Mouse (Mus musculus) adrenal gland (tissue): Measurements from ENCODE around the gene Greb1.

Experiments used
- intact Hi-C: fragments of 180-260 bp; cut with DNase I; formaldehyde crosslinking; loops from one replicate; pipeline ENCODE4 v1.15.1; 2025

The Greb1 gene

DNA sequence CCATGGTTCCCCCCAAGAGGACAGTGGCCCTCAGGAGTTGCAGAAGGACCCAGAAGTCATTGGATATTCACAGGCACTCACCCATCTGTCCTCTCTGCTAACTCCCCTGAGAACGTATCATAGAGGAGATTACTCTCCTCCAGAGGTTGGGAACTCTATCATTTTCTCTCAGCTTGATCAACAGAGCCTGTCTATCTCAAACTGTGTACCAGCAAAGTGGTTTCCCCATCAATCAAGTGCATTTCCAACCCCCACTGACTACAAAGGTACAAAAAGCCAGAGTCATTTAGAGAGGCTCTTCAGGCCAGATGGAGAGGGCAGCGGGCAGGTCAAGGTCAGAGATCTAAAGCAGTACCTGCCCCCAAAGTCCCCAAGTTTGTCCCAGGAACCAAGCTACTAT lies 32.0 kb downstream of the Greb1 start:
- intact Hi-C loops = no loop called here

DNA sequence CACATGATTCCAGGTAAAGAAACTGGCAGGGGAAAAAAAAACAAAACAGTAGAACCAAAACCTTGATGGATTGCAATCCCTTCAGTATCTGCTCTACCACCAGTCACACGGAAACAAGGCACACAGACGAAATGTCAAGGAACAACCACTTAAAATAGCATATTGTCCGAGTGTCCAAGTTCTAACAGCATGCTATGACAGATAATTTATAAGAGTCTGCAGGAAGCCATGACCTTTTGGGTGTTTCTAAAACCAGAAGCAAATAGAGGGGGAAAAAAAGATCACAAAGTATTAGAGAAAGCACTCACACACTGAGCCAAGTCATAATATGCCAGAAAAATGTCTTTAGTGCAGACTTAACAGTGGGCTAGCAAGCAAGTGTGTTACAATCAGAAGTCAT lies 32.4 kb downstream of the Greb1 start:
- intact Hi-C loops = no loop called here

DNA sequence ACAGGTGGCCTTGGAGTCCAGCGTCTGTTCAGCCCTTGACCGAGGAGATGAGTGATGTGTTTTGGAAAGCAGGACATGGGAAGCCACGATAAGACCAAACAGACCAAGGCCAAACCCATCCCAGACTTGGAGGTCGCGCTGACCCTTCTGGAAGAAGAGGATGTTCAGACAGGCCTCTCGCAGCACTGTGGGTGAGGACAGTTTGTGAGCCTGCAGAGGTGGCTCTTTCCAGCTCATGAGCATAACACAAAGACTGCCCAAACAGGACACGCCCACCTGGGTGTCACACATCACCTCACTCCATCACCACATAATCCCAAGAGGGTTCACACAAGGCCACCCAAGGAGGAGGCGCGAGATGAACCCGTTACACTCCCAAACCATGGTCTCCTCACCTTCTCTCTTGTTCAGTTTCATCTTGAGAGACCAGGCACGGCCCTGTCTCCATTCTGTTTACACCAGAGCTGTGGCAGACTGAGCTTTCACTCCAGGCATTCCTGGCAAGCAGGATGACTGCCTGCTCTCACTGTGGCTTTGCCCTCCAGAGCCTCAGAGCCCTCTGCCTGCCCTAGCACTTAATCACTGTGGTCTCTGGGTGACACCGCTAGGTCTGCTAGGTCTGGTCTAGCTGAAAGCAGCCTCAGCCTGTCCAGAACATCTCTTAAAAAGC lies 35.8 kb downstream of the Greb1 start:
- intact Hi-C loops = no loop called here

DNA sequence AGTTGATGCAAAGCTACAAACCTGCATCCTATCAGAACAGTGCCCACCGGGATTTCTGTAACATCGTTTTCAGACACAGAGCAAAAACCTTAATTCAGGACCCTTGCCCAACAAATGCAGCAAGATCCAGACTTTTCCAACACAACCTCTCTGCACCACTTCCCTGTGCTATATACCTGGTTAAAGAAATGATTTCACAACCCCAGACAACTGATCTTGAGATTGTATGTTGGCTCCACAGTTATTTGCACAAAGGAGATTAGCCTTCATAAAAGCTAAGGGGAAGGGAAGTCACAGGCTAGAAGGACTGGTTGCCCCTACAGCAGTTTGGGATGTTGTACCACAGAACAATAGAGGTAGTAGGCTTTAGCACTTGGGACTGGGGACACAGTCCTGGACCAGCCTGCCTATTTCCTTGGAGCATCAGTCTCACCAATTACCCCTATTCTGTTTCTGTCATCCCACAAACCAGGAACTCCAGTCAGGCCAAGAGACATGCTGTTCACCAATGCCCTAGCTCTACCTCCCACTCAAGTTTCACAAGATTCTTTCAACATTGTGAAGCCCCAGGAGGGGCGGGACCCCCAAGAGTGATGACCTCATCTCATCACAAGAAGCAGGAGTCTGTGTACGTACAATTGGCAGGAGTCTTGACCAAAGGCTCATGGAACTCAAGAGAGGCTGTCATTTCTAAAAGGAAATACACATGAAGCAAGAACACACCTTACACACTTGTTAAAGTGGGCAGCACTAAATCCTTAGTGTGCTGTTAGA lies 36.9 kb downstream of the Greb1 start:
- intact Hi-C loops = no loop called here

DNA sequence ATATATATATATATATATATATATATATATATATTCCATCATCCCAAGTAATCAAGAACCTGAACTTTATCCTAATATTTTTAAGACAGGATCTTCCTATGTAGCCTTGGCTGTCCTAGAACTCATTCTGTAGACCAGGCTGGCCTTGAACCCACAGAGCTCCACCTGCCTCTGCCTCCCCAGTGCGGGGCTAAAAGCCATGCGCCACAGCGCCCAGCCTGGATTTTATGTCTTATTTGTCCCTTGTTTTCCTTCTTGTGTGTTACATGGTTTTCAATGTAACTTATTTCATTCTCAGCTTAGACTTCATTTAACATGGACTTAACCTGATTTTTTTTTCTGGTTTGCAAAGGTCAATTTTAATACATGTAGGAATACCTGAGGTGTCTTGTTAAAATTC lies 39.2 kb downstream of the Greb1 start:
- intact Hi-C loops = no loop called here

DNA sequence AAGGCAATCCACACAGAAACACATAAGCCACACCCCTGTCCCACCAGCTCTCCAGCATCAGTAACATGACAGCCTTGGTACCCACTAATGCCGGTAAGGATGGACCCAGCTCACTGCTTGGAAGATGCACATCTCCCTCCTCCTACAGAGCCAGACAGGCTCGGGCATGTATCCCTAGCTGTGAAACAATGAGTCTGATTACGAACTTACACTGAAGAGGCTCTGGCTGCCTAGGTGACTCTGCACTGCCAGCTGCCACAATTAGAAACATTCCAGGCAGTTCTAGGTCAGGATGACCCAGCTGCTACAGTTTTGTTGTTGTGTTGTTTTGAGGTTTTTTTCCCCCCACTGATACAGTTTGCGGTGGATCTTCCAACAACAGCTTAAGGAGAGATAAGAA lies 40.4 kb downstream of the Greb1 start:
- intact Hi-C loops = no loop called here

DNA sequence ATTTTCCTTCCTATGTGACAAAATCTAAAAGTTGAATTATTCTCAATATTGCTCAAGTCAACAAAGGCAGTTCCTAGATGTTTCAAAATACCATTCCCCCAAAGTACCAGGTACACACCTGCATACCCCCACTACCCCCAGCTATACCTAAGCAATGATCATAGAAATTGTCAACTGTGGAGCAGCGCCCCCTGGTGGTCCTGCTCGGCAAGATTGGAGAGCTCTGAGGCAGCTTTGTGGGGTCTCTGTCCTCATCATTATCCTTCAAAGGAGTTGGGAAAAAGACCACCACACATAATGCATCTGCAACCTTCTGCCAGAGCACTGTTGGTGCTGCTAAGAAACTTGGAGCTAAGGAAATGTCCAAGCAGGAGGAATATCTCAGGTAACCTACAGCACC lies 46.4 kb downstream of the Greb1 start:
- intact Hi-C loops = loop anchor here (2.0 to 5.0 kb wide), 2 partner anchors 36 to 48 kb away; partner anchors contain the start of gene Greb1

DNA sequence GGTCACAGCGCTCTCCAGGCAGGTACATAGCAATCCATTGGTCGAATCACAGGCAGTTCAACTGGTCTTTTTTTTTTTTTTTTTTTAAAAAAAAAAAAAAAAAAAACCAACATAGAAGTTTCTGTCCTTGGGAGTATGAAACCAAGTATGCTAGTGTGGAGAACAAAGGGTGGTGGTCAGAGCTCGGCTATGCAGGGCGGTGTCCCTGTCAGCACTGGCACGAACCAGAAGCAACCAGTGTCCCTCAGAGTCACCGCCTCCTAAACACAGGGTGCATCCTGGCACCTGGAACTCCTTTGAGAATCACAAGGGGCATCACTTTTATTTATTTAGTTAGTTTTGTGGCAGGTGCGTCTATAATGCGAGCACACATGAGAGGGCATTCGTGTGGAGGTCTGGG lies 47.1 kb downstream of the Greb1 start:
- intact Hi-C loops = loop anchor here (5.0 kb wide), 1 partner anchor 49 kb away; the partner anchor contains the start of gene Greb1

DNA sequence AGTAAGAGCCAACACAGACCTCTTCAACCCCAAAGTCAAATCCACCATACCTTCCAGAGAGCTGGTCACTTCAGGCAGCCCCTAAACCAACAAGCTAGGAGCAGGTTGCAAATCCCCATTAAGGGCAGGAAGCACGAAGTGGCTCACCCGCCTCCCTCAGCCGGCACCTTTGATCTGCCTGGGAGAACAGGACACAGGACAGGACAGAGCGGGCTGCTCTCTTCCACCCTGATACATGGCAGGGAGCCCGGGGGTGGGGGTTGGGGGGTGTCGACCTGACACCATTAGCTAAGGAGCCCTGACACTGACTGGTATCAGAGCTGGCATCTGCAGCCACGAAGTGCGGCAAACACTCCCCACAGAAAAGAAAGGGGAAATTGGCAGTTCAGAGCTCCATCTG lies 47.6 kb downstream of the Greb1 start:
- intact Hi-C loops = loop anchor here (5.0 kb wide), 1 partner anchor 49 kb away; the partner anchor contains the start of gene Greb1

DNA sequence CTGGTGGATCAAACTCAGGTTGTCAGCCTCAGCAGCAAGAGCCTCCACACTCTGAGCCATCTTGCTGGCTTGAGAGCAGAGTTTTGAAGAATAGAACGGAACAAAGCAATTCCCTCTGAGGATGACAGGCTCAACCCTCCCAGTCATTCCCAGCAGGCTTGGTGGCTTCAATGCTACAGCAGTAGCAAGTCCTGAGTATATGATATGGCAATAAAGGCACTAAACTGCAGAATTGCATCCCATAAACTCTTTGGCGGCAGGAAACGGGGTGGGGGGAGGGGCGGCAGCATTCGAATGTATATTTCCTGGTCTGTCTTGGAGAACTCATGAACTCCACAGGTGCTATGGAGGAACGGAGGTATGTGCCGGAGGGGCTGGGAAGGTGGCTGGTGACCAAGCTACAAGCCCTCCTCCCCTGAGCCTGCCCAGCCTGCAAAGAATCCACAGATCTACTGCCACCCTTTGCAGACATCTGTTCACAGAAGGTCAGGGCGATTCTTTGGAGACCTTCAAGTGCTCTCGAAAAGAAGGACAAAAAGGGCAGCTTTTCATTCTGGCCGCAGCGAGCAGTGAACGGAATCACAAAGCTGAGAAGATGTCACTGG lies 48.3 kb downstream of the Greb1 start:
- intact Hi-C loops = loop anchor here (5.0 kb wide), 1 partner anchor 50 kb away; the partner anchor contains the start of gene Greb1

DNA sequence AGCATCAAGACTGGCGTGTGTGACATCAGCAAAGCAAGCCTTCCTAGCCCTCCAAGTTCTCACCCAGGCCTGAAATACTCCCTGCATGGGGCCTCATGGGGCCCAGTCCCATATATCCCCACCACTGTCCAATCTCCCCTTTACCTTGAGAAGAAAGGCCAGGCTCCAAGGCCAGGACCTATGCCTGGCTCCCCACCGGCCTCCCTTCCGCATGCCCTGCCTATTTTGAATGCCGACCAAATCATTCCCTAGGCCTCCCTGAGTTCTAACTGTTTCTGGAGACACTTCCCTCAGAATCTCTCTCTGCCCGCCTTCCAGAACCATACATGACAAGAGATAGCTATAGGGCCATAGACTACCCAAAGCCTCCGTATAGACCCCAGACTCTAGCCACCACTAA lies 49.1 kb downstream of the Greb1 start:
- intact Hi-C loops = loop anchor here (5.0 kb wide), 1 partner anchor 51 kb away; the partner anchor contains the start of gene Greb1

DNA sequence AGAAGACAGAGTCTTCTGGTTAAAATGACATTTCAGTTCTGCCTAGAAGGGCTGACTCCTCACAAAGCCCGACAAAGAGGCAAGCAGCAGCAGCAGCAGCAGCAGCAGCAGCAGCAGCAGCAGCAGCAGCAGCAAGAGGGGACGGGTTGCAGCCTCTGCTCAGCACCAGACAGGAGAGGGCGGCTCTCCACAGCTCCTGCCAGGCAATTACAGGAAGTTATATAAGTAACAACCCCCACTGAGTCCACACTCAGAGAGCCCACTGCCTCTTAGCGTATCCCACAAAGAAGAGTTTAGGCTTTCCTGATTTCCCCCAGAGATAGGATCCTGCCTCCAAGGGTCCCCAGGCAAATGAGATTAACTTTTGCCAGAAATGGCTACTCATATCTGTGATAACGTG lies 60.6 kb downstream of the Greb1 start:
- intact Hi-C loops = no loop called here

DNA sequence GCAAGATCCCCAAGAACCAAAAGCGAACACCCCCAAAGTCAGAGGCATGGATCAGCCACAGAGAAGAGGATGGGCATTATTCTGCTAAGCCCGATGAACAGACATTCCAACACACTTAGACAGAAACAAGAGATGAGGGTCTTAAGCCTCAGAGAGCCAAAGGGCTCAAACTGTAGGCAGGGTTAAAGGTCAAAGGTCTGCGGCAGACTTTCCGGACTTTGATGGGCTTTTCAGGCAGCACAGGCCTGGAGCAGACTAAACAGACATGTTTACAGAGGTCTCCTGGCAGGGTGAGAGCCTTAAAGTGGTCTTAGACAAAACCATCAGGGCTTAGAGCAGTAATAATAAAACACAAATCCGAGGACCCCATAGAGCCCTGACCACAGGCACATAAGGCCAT lies 63.4 kb downstream of the Greb1 start:
- intact Hi-C loops = no loop called here

DNA sequence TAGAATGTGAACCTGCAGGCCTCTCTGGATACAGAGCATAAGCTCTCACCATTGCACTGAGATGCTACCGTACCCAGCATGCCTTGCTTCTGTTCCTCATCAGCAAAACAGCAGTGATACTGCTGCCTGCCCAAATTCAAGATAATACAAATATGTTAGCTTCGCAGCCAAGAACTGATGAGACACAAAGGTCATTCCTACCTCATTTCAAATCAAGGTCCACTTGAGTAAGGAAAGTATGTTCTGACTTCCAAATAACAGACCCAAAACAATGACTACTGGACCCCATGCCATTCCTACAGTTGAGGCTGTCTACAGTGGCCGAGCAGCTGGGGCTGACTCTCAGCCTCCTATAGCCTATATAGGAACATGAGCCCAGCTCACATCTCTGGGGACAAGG lies 66.0 kb downstream of the Greb1 start:
- intact Hi-C loops = no loop called here

DNA sequence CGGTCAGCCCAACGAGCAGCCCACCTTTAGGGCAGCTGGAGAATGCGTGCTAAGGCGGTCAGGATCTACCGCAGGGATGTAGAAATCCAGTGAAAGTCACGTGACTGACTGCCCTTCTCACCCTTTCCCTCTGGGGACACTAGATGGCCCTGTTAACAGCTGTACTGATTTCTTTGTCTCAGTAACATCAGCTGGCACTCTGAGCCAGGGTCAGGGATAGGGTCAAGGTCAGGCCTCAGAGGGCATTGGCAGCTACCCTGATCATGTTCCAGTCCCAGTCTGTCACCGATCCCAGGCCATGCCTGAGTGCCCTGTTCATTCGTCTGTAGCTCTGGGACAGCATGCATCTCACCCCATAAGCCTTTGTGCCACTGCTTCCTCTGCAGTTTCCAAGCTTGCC lies 66.7 kb downstream of the Greb1 start:
- intact Hi-C loops = no loop called here

DNA sequence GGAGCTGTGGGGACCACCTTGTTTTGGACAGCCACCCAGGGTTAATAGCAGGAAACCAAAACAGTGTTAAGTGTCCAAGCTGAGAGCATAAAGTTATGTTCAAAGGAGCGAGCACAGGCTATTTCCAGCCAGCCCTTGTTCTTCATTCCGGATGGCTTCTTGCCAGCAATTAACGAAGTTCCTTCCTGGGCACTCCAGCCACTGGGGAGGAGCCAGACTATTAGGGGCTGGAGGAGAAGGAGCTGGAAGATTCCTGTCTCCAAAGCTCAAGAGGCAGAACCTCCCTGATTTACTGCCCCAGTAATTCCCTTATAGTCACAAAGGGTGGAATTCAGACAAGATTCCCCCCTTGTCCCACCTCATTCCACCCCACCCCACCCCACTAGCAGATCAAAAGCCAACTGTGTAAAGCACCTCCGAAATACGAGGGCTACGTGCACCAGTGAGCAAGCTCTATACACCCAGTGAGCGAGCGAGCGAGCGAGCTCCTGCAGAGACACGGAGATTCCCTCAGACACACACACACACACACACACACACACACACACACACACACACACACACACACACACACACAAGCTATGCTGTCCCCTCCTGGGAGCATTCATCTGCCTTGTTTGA lies 69.5 kb downstream of the Greb1 start:
- intact Hi-C loops = no loop called here

DNA sequence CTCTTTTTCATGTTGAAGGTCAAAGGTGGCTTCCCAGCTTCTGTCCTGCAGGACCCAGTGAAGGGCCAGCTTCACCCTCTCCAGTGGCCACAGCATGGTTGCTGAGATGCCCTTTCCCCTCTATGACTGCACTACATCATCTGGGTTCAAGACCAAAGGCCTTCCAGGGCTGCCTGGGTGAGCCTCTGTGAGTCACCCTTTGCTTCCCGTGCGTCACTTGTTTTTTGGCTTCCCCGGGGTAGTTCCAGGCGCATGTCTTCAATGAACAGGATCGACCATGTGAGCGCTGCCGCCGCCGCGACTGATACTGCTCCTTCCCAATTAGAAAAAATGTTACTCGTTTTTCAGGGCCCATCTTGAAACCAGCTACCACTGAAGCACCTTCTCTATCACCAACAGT lies 70.5 kb downstream of the Greb1 start:
- intact Hi-C loops = no loop called here

DNA sequence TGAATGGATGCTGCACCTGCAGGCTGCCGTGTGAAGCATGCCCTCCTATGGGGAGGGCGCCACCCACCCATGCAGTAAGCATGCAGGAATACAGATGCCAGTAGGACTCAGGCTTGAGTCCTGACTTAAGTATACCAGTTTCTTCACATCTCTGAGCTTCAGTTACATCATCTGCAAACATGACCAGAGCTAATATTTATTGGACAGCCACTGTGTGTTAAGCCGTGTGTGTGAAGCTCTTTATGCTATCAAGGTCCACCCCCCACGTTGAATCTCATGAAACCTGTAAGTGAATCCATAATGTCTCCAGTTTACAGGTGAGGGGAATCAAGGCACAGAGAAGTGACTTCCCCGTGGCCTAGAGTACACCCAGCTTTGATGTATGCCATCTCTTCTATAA lies 72.5 kb downstream of the Greb1 start:
- intact Hi-C loops = no loop called here

DNA sequence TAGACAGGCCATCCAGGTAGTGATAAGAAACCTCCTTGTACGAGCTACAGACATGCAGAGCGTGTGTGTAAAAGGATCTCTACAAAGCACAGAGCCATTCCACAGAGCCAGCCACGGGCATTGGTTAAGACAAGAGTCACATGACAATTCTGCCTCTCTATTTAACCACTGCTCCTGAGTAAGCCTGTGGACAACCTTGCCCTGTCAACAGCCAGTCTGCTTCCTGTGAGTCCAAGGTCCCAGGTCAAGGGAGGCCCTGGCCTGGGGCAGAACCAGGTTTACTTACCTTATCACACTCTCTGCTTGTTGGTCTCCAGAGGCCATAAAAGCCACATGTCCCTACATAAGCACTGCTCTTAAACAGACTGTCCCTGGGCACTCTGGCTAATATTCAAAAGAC lies 74.5 kb downstream of the Greb1 start:
- intact Hi-C loops = no loop called here

DNA sequence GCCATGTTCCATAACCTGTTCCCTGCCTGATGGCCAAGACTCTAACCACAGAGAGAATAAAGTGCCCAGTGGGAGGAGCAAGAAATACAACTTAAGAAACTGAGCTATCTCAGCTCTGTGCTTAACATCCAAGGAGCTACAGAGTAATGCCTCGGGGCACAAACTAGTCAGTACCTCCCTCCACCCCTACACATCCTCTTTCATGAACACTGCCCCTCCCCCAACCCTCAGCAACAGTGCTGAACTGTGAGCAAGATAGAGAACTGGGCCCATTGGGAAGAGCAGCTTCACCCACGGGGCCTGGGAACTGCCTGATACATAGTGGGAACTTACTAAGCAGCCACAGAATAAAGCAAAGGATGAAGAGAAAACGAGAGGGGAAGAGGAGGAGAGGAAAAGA lies 77.1 kb downstream of the Greb1 start:
- intact Hi-C loops = no loop called here

DNA sequence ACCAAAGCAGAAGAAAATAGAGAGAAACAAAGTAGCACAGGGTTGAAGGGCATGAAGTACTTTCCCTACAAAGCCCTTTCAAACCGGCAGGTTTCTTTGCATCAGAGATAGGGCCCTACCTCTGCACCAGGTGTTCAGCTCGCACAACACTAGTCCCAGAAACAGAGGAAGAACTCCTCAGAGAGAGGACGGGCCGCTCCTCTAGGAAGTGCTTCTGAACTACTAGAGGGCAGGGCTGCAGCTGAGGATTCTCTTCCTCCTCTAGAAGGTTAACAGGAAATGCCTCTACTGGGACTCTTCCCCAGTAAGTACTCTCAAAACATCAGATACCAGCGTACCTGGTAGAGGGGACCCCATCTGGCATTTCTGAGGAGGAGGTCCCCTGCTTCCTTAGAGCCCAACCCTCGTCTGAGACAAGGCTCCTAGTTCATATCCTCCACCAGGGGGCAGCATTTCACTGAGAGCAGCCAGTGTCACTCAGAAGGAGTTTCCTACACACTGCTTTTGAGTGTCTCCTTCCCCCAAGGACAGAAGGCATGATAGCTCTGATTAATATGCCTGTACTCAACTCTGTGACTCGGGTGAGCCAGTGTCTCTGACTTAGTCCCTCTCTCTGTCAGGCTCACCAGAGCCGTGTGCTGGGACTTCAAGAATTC lies 81.9 kb downstream of the Greb1 start:
- intact Hi-C loops = loop anchor here (2.0 to 10.0 kb wide), 2 partner anchors 36 to 296 kb away; partner anchors contain the start of gene 2410004P03Rik
